Mouse (Mus musculus) 416B (cell line): ENCODE data around the gene Atp8b5.

Experiments used
- DNase-seq: peaks from one replicate; pipeline ENCODE4 v3.0.0; 2011; ENCODE audit warnings: low read depth

Gene Atp8b5

GRCm38 (mm10) chr4:43383246-43384082 lies 116.5 kb downstream of the Atp8b5 start:
- peak; percentile 62 for DNase-seq

- DNase-seq = peak; percentile 82
These were observed 117.1 kb downstream of the Atp8b5 start for GRCm38 (mm10) chr4:43384083-43384460.

DNA sequence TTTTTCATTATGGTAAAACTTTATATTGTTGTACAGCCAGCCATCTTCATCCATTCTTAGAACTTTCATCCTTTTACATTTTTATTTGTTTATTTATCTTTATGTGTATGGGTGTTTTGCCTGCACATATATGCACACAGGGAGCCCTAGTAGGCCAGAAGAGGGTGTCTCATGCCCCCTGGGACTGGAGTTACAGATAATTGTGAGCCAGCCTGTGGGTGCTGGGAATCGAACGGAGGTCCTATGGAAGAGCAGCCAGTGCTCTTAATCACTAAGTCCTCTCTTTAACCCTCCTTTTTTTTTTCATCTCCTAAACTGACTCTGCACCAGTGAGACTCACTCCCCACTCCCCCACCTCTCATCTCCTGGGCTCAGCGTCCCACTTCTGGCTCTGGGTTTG lies 117.6 kb downstream of the Atp8b5 start:
- no peak for DNase-seq

- DNase-seq = no peak
These were observed 120.0 kb downstream of the Atp8b5 start for GRCm38 (mm10) chr4:43386932-43387331.

- DNase-seq = no peak
These were observed 122.4 kb downstream of the Atp8b5 start for GRCm38 (mm10) chr4:43389390-43389789.

- DNase-seq = no peak
These were observed 123.0 kb downstream of the Atp8b5 start for GRCm38 (mm10) chr4:43389845-43390440.

DNA sequence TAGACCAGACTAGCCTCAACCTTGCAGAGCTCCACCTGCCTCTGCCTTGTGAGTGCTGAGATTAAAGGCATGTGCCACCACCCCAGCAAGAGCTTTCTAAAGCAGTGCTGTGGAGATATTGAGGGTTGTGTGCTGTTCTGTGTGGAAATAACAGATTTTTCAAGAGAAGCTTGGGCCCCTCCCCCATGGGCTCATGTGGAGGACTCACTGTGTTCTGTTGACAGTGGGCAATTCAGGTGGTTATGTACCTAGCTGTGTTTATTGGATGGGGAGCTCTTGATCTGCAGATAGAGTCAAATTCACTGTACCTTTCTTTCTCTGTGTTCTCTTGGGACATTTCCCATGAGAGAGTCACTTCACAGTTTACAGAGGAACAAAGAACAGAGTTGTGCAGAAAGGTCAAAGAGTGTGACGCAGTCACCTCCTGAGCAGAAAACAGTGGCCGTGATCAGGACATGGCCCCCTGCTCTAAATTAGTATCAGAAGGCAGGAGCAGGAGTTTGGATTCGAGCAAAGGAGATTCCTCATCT lies 124.6 kb downstream of the Atp8b5 start:
- DNase-seq = no peak

- no peak for DNase-seq
These were observed 127.5 kb downstream of the Atp8b5 start for GRCm38 (mm10) chr4:43394345-43394891.

DNA sequence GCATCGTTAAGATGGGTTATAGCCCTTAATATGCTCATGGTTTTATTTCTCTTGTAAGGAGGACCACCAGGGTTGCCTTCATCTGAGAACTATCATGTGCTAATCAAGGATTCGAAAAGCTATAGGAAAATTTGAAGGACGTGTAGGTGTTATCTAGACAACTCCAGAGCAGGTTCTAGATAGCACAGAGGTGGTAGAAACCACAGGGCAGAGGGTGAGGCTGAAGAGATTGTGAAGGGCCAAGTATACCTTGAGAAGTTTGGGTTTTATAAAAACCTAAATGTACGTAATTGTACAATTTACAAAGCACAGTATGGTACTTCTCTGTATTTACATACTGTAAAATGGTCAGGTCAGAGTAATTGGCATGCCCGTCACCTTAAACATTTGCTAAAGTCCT lies 128.2 kb downstream of the Atp8b5 start:
- no peak for DNase-seq

GRCm38 (mm10) chr4:43395836-43396235 lies 128.9 kb downstream of the Atp8b5 start:
- DNase-seq = no peak

DNA sequence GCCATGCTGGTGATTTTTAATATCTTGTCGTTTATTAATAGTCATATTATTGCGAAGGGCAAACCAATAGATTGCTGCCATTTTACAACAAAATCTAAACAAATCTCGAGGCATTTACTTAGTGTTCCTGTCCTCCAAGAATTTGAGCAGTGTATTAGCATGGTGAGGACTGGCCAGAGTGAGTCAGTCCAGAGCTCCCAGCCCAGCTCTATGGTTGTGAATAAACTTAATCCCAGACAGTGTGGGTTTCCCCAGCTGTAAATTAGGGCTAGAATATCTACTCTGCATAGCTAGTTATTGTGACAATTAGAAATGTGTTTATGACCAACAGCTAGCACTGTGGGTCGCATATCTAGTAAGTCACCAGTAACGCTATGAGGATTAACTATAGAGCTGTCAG lies 129.4 kb downstream of the Atp8b5 start:
- DNase-seq = no peak

GRCm38 (mm10) chr4:43398014-43398413 lies 131.1 kb downstream of the Atp8b5 start:
- DNase-seq = no peak

DNA sequence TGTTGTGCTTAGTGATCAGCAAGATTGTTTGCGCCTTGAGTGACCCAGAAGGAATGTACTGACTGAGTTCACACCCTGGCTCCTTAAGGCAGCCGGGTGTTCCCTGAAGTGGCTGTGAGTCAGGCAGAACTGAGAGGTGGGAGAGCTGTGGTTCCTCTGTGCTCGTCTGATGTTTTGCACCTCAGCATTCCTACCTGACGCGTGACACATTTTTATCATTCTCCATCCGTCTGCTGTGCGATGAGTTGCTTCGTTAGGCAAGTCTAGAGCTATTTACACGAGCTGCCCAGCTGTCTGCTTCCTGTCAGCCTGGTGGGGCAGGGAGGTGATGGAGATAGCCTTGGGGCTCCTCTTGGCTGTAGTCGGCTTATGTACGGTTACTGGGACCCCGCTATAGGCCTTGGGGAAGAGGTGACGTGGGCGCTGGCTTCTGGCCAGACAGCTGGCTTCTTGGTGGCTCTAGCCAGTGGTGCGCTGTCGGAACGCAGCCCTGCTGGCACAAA lies 131.9 kb downstream of the Atp8b5 start:
- no peak for DNase-seq

DNA sequence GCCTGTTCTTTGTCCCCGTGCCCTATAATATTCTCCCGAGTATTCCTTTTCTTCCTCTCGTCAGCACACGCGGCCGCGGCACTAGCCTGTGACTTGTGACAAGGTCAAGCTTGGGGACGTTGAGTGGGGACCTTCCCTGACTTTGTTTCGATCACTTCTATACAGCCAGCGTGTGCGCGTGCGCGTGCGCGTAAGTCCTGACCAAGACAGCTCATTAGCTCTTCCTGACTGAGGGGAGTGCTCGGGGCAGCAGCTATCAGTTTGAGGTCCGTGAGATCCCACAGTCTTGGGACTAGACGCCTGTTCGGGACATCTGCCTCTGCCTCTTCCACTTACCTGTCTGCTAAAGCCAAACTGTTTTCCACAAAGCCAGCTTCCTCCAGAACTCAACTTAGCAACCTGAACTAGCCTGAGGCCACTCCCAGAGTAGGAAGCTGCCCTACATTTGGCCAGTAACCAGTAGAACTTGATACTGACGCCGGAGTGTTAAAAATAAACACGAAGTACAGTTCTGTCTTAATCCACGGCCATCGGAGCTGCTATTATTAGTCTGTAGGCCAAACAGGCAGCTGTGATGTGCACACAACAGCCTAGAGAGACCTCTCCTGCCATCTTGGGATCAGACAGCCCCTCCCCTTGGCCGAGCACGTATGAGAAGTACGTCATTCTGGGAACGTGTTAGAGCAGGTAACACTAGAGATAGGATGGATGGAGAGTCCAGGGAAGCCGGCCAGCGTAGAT lies 132.6 kb downstream of the Atp8b5 start:
- no peak for DNase-seq

DNA sequence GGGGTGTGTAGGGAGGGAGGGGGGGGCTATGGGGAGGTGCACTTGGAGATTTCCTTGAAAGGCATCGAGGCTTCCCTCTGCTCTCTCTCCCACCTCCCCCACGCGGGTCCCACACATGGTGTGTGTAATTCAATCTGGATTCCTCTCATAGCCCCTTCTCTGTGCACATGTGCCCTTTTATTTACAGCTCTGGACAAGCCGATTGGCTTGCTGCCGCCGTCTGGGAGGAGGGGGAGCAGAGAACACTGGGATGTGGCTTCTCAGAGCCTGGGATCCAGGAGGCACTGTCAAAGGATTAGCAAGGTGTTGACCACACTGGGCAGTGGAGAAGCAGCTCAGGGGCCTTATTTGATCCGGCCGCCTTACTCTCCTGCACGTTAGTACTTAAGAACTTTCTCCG lies 134.0 kb downstream of the Atp8b5 start:
- no peak for DNase-seq

- no peak for DNase-seq
These were observed 134.5 kb downstream of the Atp8b5 start for GRCm38 (mm10) chr4:43401486-43401885.

DNA sequence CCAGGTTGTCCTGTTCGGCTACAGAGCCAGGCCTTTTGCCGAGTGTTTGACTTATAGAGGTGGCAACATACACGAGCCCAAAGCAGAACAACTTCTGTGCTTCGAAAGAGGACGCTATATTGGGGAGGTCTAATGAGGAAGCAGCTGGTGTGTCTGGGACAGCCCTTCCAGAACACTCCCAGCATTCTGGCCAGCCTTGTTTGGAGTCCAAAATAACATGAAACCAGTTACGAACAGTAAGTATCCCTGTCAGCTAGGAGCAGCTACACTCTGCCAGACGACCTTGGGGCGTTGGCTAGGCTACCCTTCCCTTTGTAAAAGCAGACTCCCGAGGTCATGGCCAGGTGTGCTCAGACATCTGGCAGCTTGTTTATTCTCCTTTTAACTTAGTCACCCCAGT lies 135.3 kb downstream of the Atp8b5 start:
- no peak for DNase-seq

DNA sequence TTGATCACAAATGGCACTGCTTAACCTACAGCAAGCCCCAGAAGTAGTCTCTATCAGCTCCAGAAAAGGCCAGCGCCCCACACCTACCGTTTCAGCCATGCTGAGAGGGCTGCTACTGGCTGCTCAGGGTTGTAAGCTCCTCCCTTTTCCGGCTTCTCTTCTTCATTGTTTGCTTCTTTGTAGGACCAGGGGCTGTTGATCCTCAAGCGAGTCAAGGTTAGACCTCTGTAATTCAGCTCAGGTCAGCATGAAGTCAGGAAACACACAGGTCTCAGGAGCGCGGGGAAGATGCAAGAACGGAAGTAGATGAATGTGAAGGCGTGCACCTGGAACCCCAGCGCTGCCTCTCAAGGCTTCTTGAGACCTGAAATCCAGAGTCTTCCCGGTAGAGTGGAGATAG lies 137.7 kb downstream of the Atp8b5 start:
- DNase-seq = no peak

GRCm38 (mm10) chr4:43406162-43406971 lies 139.4 kb downstream of the Atp8b5 start:
- no peak for DNase-seq

DNA sequence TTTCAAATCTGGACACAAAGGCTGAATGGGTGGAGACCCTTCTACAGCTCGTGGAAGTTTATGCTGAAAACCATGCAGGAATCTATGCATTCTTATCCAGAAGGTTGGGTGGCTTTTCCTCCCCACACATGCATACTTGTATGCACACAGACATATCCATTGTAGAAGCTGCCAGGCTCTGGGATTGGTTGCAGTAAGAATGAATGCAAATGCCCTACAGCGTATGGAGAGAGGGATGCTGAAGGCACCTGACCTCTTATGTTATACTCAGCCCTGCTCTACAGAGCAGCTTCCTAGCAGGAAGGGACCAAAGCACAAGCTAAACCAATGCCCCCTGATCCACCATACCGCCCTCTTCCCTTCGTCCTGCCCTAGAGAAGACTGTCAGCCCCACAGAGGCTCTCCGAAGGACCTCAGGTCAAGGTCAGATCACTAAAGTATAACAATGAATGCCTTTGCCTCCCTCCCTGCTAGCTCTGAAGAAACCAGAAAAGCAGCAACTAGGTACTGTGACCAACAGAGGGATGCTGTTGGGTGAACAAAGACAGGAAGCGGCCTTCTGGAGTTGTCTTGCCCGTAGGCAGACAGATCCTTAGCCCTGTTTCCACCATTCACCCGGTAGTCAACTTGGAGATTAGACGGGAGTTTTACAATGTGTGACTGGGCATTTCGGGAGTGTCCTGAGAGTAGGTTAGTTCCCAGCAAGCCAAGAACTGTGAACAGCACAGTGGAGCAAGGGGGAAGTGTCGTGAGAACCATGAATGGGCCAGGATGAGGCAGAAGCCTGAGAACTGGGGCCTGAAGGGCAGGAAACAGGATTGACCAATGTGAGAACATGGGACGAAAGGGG lies 140.3 kb downstream of the Atp8b5 start:
- no peak for DNase-seq
